Mouse (Mus musculus): ENCODE measurements around the gene Mbtps1.

GRCm38 (mm10) chr8:119557132-119557531, 1.4 kb downstream of the Mbtps1 start:
- TF ChIP-seq CTCF (IDR thresholded peaks at IDR 0.05; ENCODE audit: low read depth, low read length), result no peak
- no peak for TF ChIP-seq TAL1 (conservative IDR thresholded peaks at IDR 0.05; ENCODE audit: low read depth, low read length)
